Mouse (Mus musculus): ENCODE results near the gene Fgd5. TPM values are rescaled to one million over a fixed set of nuclear protein-coding genes. Genes with fewer than 3 reads are reported as not detected.

Fgd5 gene
- polyA plus RNA-seq, 1 experiment from 2014 or later = 11.6 TPM

- H3K4me3 ChIP-seq = no peak overlapping the region
- H3K36me3 ChIP-seq = no peaks in the 10 kb centered on the region
- WGBS = 32% methylated on average over 6 of the region's 6 CpGs
- no peaks in the 10 kb centered on the region for H3K27me3 ChIP-seq
- no peak overlapping the region for H3K4me2 ChIP-seq
- ATAC-seq (replicated peaks; ENCODE audit: insufficient number of reproducible peaks, insufficient read depth, low FRiP score, low read depth) = peak; percentile 28; the same call in 1 of the 2 replicates
- H3K4me1 ChIP-seq (replicated peaks) = peaks cover 18% of the 10 kb centered on the region
- no peak overlapping the region for H3K9ac ChIP-seq
- H3K27ac ChIP-seq = no peak overlapping the region
- H3K9me3 ChIP-seq (replicated peaks) = no peaks in the 10 kb centered on the region
These were observed 56.0 kb downstream of the Fgd5 start for GRCm38 (mm10) chr6:92034713-92035112.

GRCm38 (mm10) chr6:92036372-92036771, 57.7 kb downstream of the Fgd5 start:
- 21% methylated on average over 5 of the region's 5 CpGs for WGBS
- Histone ChIP-seq H3K4me2 (no peak overlapping the region), H3K27ac (no peak overlapping the region)

GRCm38 (mm10) chr6:92038158-92038557, 59.5 kb downstream of the Fgd5 start:
- ATAC-seq (replicated peaks; ENCODE audit: insufficient number of reproducible peaks, insufficient read depth, low FRiP score, low read depth) = no peak
- 41% methylated on average over 3 of the region's 3 CpGs for WGBS
- H3K4me3 ChIP-seq = no peak overlapping the region
- no peaks in the 10 kb centered on the region for H3K9me3 ChIP-seq (replicated peaks)
- no peaks in the 10 kb centered on the region for H3K27me3 ChIP-seq
- peaks cover 31% of the 10 kb centered on the region for H3K4me1 ChIP-seq (replicated peaks)
- no peak overlapping the region for H3K9ac ChIP-seq
- H3K4me2 ChIP-seq = no peak overlapping the region
- no peak overlapping the region for H3K27ac ChIP-seq
- H3K36me3 ChIP-seq = no peaks in the 10 kb centered on the region

More at GRCm38 (mm10) chr6:92036372-92036771, 57.7 kb downstream of the Fgd5 start:
- no peaks in the 10 kb centered on the region for H3K27me3 ChIP-seq
- H3K4me3 ChIP-seq = no peak overlapping the region
- H3K9ac ChIP-seq = no peak overlapping the region
- H3K36me3 ChIP-seq = no peaks in the 10 kb centered on the region
- no peak for ATAC-seq (replicated peaks; ENCODE audit: insufficient number of reproducible peaks, insufficient read depth, low FRiP score, low read depth)
- H3K4me1 ChIP-seq (replicated peaks) = peaks cover 22% of the 10 kb centered on the region
- no peaks in the 10 kb centered on the region for H3K9me3 ChIP-seq (replicated peaks)

GRCm38 (mm10) chr6:92041271-92041670, 62.6 kb downstream of the Fgd5 start:
- no peak overlapping the region for H3K9ac ChIP-seq
- no peak overlapping the region; the same call in 1 of the 2 replicates for H3K27ac ChIP-seq
- no peak overlapping the region for H3K4me3 ChIP-seq
- peaks cover 18% of the 10 kb centered on the region for H3K4me1 ChIP-seq (replicated peaks)
- H3K4me2 ChIP-seq = no peak overlapping the region
- no peaks in the 10 kb centered on the region for H3K9me3 ChIP-seq (replicated peaks)
- no peaks in the 10 kb centered on the region for H3K36me3 ChIP-seq
- peak; percentile 10; the same call in 1 of the 2 replicates for ATAC-seq (replicated peaks; ENCODE audit: insufficient number of reproducible peaks, insufficient read depth, low FRiP score, low read depth)
- 58% methylated on average over 5 of the region's 5 CpGs for WGBS
- no peaks in the 10 kb centered on the region for H3K27me3 ChIP-seq

GRCm38 (mm10) chr6:92042055-92042454, 63.4 kb downstream of the Fgd5 start:
- H3K27ac ChIP-seq = no peak overlapping the region
- no peak overlapping the region for H3K9ac ChIP-seq
- peak; percentile 27; the same call in 1 of the 2 replicates for ATAC-seq (replicated peaks; ENCODE audit: insufficient number of reproducible peaks, insufficient read depth, low FRiP score, low read depth)

GRCm38 (mm10) chr6:92042850-92043249, 64.2 kb downstream of the Fgd5 start:
- Histone ChIP-seq H3K4me3 (no peak overlapping the region), H3K4me1 (replicated peaks) (peaks cover 15% of the 10 kb centered on the region), H3K36me3 (no peaks in the 10 kb centered on the region), H3K9me3 (replicated peaks) (no peaks in the 10 kb centered on the region), H3K9ac (no peak overlapping the region), H3K27me3 (no peaks in the 10 kb centered on the region), H3K27ac (no peak overlapping the region), H3K4me2 (no peak overlapping the region)
- ATAC-seq (replicated peaks; ENCODE audit: insufficient number of reproducible peaks, insufficient read depth, low FRiP score, low read depth) = no peak
- WGBS = 40% methylated on average over 1 of the region's 1 CpGs

More at GRCm38 (mm10) chr6:92042055-92042454, 63.4 kb downstream of the Fgd5 start:
- Histone ChIP-seq H3K9me3 (replicated peaks) (no peaks in the 10 kb centered on the region), H3K4me1 (replicated peaks) (peaks cover 15% of the 10 kb centered on the region), H3K4me2 (no peak overlapping the region), H3K36me3 (no peaks in the 10 kb centered on the region), H3K4me3 (no peak overlapping the region), H3K27me3 (no peaks in the 10 kb centered on the region)
- 68% methylated on average over 4 of the region's 4 CpGs for WGBS

- H3K27ac ChIP-seq = no peak overlapping the region
- WGBS = 51% methylated on average over 2 of the region's 2 CpGs
- H3K9ac ChIP-seq = no peak overlapping the region
These were observed 79.1 kb downstream of the Fgd5 start for GRCm38 (mm10) chr6:92057768-92058167.

GRCm38 (mm10) chr6:92061725-92062124, 83.0 kb downstream of the Fgd5 start:
- WGBS = 48% methylated on average over 5 of the region's 5 CpGs
- no peaks in the 10 kb centered on the region for H3K9me3 ChIP-seq (replicated peaks)
- H3K27me3 ChIP-seq = no peaks in the 10 kb centered on the region
- no peak overlapping the region for H3K27ac ChIP-seq
- peaks cover 6% of the 10 kb centered on the region for H3K4me1 ChIP-seq (replicated peaks)
- no peaks in the 10 kb centered on the region for H3K36me3 ChIP-seq
- 0 out of 2 replicates have a peak, but pooled peaks have one; percentile 37 for ATAC-seq (replicated peaks; ENCODE audit: insufficient number of reproducible peaks, insufficient read depth, low FRiP score, low read depth)
- no peak overlapping the region for H3K4me2 ChIP-seq
- H3K4me3 ChIP-seq = no peak overlapping the region
- H3K9ac ChIP-seq = 0 out of 2 replicates have a peak overlapping the region, but pooled peaks have one; percentile 0

More at GRCm38 (mm10) chr6:92057768-92058167, 79.1 kb downstream of the Fgd5 start:
- no peaks in the 10 kb centered on the region for H3K36me3 ChIP-seq
- no peak overlapping the region for H3K4me2 ChIP-seq
- peaks cover 6% of the 10 kb centered on the region for H3K4me1 ChIP-seq (replicated peaks)
- H3K9me3 ChIP-seq (replicated peaks) = no peaks in the 10 kb centered on the region
- no peak for ATAC-seq (replicated peaks; ENCODE audit: insufficient number of reproducible peaks, insufficient read depth, low FRiP score, low read depth)
- no peak overlapping the region for H3K4me3 ChIP-seq
- H3K27me3 ChIP-seq = no peaks in the 10 kb centered on the region

GRCm38 (mm10) chr6:92063452-92063851, 84.8 kb downstream of the Fgd5 start:
- H3K27me3 ChIP-seq = no peaks in the 10 kb centered on the region; the same call in 1 of the 2 replicates
- ATAC-seq (replicated peaks; ENCODE audit: insufficient number of reproducible peaks, insufficient read depth, low FRiP score, low read depth) = no peak
- no peak overlapping the region for H3K4me2 ChIP-seq
- no peak overlapping the region for H3K27ac ChIP-seq
- H3K9me3 ChIP-seq (replicated peaks) = no peaks in the 10 kb centered on the region
- H3K4me3 ChIP-seq = no peak overlapping the region
- H3K4me1 ChIP-seq (replicated peaks) = peaks cover 6% of the 10 kb centered on the region
- H3K9ac ChIP-seq = no peak overlapping the region
- 57% methylated on average over 2 of the region's 2 CpGs for WGBS
- H3K36me3 ChIP-seq = no peaks in the 10 kb centered on the region

GRCm38 (mm10) chr6:92064101-92064500, 85.4 kb downstream of the Fgd5 start:
- no peak overlapping the region for H3K4me2 ChIP-seq
- no peak for ATAC-seq (replicated peaks; ENCODE audit: insufficient number of reproducible peaks, insufficient read depth, low FRiP score, low read depth)
- WGBS = 84% methylated on average over 10 of the region's 10 CpGs
- H3K9me3 ChIP-seq (replicated peaks) = no peaks in the 10 kb centered on the region
- H3K27me3 ChIP-seq = no peaks in the 10 kb centered on the region; the same call in 1 of the 2 replicates
- no peak overlapping the region for H3K9ac ChIP-seq
- H3K27ac ChIP-seq = no peak overlapping the region
- H3K4me3 ChIP-seq = no peak overlapping the region
- peaks cover 6% of the 10 kb centered on the region for H3K4me1 ChIP-seq (replicated peaks)
- H3K36me3 ChIP-seq = no peaks in the 10 kb centered on the region

- H3K9me3 ChIP-seq (replicated peaks) = no peaks in the 10 kb centered on the region
- H3K36me3 ChIP-seq = no peaks in the 10 kb centered on the region
- H3K27me3 ChIP-seq = no peaks in the 10 kb centered on the region; the same call in 1 of the 2 replicates
- H3K4me2 ChIP-seq = no peak overlapping the region
- no peak overlapping the region for H3K4me3 ChIP-seq
- H3K9ac ChIP-seq = no peak overlapping the region
- ATAC-seq (replicated peaks; ENCODE audit: insufficient number of reproducible peaks, insufficient read depth, low FRiP score, low read depth) = no peak
- WGBS = 52% methylated on average over 12 of the region's 12 CpGs
- no peak overlapping the region for H3K27ac ChIP-seq
- peaks cover 6% of the 10 kb centered on the region for H3K4me1 ChIP-seq (replicated peaks)
These were observed 87.2 kb downstream of the Fgd5 start for GRCm38 (mm10) chr6:92065721-92066496.
